Mouse (Mus musculus) limb, embryonic 13.5 days (tissue): ENCODE data around the gene Mob1b. TPM values are rescaled to one million over a fixed set of nuclear protein-coding genes. Genes with fewer than 3 reads are reported as not detected.
"Not testable (repeated sequence)": the region's sequence is repeated elsewhere in the genome, so short reads cannot be mapped to it uniquely, and the experiment has no call there.

Experiments used
- ATAC-seq: fragments of 200-750 bp; cut with Nextera tagmentation; 2 replicates; pipeline ENCODE4 v1.8.0; 2017; ENCODE audit warnings: low read depth, moderate number of reproducible peaks, moderate TSS enrichment; ENCODE audit not compliant: low FRiP score
- H3K27ac ChIP-seq: fragments of 300-500 bp; sonication (generic); 2 replicates; pipeline ENCODE4 v1.5.1; 2015; ENCODE audit warnings: inconsistent platforms, mild to moderate bottlenecking, moderate library complexity
- H3K27me3 ChIP-seq: fragments of 300-500 bp; sonication (generic); 2 replicates; pipeline ENCODE4 v1.6.1; 2015; ENCODE audit warnings: mild to moderate bottlenecking, inconsistent platforms
- H3K36me3 ChIP-seq: fragments of 300-500 bp; sonication (generic); 2 replicates; pipeline ENCODE4 v1.6.1; 2015; ENCODE audit warnings: inconsistent platforms, mild to moderate bottlenecking, moderate library complexity
- H3K4me1 ChIP-seq: fragments of 300-500 bp; sonication (generic); 2 replicates; pipeline ENCODE4 v1.6.1; 2015; ENCODE audit warnings: inconsistent platforms
- H3K4me2 ChIP-seq: fragments of 300-500 bp; sonication (generic); replicated peaks from 2 replicates; pipeline ENCODE4 v1.6.1; 2015; ENCODE audit warnings: inconsistent platforms, mild to moderate bottlenecking, moderate library complexity
- H3K4me3 ChIP-seq: fragments of 300-500 bp; sonication (generic); 2 replicates; pipeline ENCODE4 v1.5.1; 2015; ENCODE audit warnings: moderate library complexity, mild to moderate bottlenecking, inconsistent platforms
- H3K9ac ChIP-seq: fragments of 300-500 bp; sonication (generic); 2 replicates; pipeline ENCODE4 v1.6.1; 2015; ENCODE audit warnings: mild to moderate bottlenecking, inconsistent platforms
- H3K9me3 ChIP-seq: fragments of 300-500 bp; sonication (generic); 2 replicates; pipeline ENCODE4 v1.6.1; 2016; ENCODE audit warnings: inconsistent platforms
- WGBS: fragments of 180-500 bp; shearing (Covaris S2); methylation state at CpG from one replicate; pipeline ENCODE4 v1.1.7; 2015; 5-methylcytosine and 5-hydroxymethylcytosine counted together
- polyA plus RNA-seq: library from polyadenylated mRNA; unstranded; fragments of >200 nt; fragmentation: Nextera tagmentation; extraction: Ambion mirVana; gene quantifications from 2 replicates; pipeline ENCODE4 v1.2.1, GENCODE M21; 2015

Mob1b gene
- polyA plus RNA-seq, 1 experiment from 2014 or later, result 11.4 TPM

- Histone ChIP-seq H3K36me3 (no peaks in the 10 kb centered on the region), H3K27ac (peak overlapping the region; percentile 3; the same call in 1 of the 2 replicates), H3K9me3 (no peaks in the 10 kb centered on the region), H3K4me2 (peak overlapping the region; percentile 28), H3K27me3 (no peaks in the 10 kb centered on the region), H3K4me1 (peaks cover 13% of the 10 kb centered on the region), H3K4me3 (no peak overlapping the region), H3K9ac (no peak overlapping the region)
- WGBS, result 24% methylated on average over 10 of the region's 10 CpGs
- peak; percentile 62 for ATAC-seq
These were observed 8.9 kb upstream of the Mob1b start for GRCm38 (mm10) chr5:88711618-88712224.

GRCm38 (mm10) chr5:88712328-88712727, 8.3 kb upstream of the Mob1b start:
- ATAC-seq, result no peak
- Histone ChIP-seq H3K4me2 (no peak overlapping the region), H3K4me1 (peaks cover 13% of the 10 kb centered on the region), H3K4me3 (no peak overlapping the region), H3K36me3 (no peaks in the 10 kb centered on the region), H3K27ac (no peak overlapping the region), H3K9ac (no peak overlapping the region), H3K9me3 (no peaks in the 10 kb centered on the region), H3K27me3 (no peaks in the 10 kb centered on the region)
- WGBS, result 72% methylated on average over 6 of the region's 6 CpGs

GRCm38 (mm10) chr5:88716983-88717382, 3.7 kb upstream of the Mob1b start:
- Histone ChIP-seq H3K9me3 (no peaks in the 10 kb centered on the region), H3K27ac (no peak overlapping the region), H3K36me3 (no peaks in the 10 kb centered on the region), H3K9ac (no peak overlapping the region), H3K4me1 (peaks cover 9% of the 10 kb centered on the region), H3K4me3 (no peak overlapping the region), H3K27me3 (no peaks in the 10 kb centered on the region), H3K4me2 (no peak overlapping the region)
- ATAC-seq, result no peak
- WGBS, result 81% methylated on average over 2 of the region's 2 CpGs

GRCm38 (mm10) chr5:88721003-88721475, 384 bp downstream of the Mob1b start:
- H3K4me2 ChIP-seq, result peak overlapping the region; percentile 96
- under 1% methylated on average over 36 of the region's 38 CpGs for WGBS
- H3K4me3 ChIP-seq, result peak overlapping the region; percentile 99

GRCm38 (mm10) chr5:88721565-88722212, 1.0 kb downstream of the Mob1b start:
- Histone ChIP-seq H3K9me3 (no peaks in the 10 kb centered on the region), H3K9ac (peak overlapping the region; percentile 98), H3K27me3 (no peaks in the 10 kb centered on the region), H3K4me2 (peak overlapping the region; percentile 96), H3K36me3 (no peaks in the 10 kb centered on the region), H3K4me1 (peaks cover 22% of the 10 kb centered on the region), H3K27ac (peak overlapping the region; percentile 87), H3K4me3 (peak overlapping the region; percentile 99)
- WGBS, result 2% methylated on average over 31 of the region's 31 CpGs
- ATAC-seq, result peak; percentile 13; the same call in 1 of the 2 replicates

More at GRCm38 (mm10) chr5:88721003-88721475, 384 bp downstream of the Mob1b start:
- H3K27ac ChIP-seq, result peak overlapping the region; percentile 87
- H3K9me3 ChIP-seq, result no peaks in the 10 kb centered on the region
- H3K9ac ChIP-seq, result peak overlapping the region; percentile 98
- peak; percentile 71 for ATAC-seq
- no peaks in the 10 kb centered on the region for H3K27me3 ChIP-seq
- H3K36me3 ChIP-seq, result no peaks in the 10 kb centered on the region
- peaks cover 22% of the 10 kb centered on the region for H3K4me1 ChIP-seq

GRCm38 (mm10) chr5:88722213-88722600, 1.6 kb downstream of the Mob1b start:
- Histone ChIP-seq H3K9ac (peak overlapping the region; percentile 98), H3K9me3 (no peaks in the 10 kb centered on the region), H3K4me3 (peak overlapping the region; percentile 99), H3K36me3 (no peaks in the 10 kb centered on the region), H3K27me3 (no peaks in the 10 kb centered on the region), H3K4me2 (peak overlapping the region; percentile 96), H3K4me1 (peaks cover 22% of the 10 kb centered on the region), H3K27ac (no peak overlapping the region)
- no peak for ATAC-seq
- 26% methylated on average over 4 of the region's 4 CpGs for WGBS

- Histone ChIP-seq H3K4me1 (peaks cover 22% of the 10 kb centered on the region), H3K36me3 (0 out of 2 replicates have a peak, but pooled peaks cover 4% of the 10 kb centered on the region), H3K9me3 (no peaks in the 10 kb centered on the region), H3K4me3 (no peak overlapping the region), H3K27ac (no peak overlapping the region), H3K27me3 (no peaks in the 10 kb centered on the region), H3K9ac (no peak overlapping the region), H3K4me2 (no peak overlapping the region)
- WGBS, result 70% methylated on average over 3 of the region's 3 CpGs
- ATAC-seq, result no peak
These were observed 3.4 kb downstream of the Mob1b start for GRCm38 (mm10) chr5:88724030-88724429.

- no peak overlapping the region for H3K4me3 ChIP-seq
These were observed 7.0 kb downstream of the Mob1b start for GRCm38 (mm10) chr5:88727593-88728144.

GRCm38 (mm10) chr5:88734786-88735185, 14.1 kb downstream of the Mob1b start:
- Histone ChIP-seq H3K4me3 (no peak overlapping the region), H3K4me1 (no peaks in the 10 kb centered on the region)
- 88% methylated on average over 2 of the region's 2 CpGs for WGBS

More at GRCm38 (mm10) chr5:88727593-88728144, 7.0 kb downstream of the Mob1b start:
- Histone ChIP-seq H3K27me3 (no peaks in the 10 kb centered on the region), H3K9me3 (no peaks in the 10 kb centered on the region), H3K27ac (no peak overlapping the region), H3K4me2 (no peak overlapping the region), H3K36me3 (0 out of 2 replicates have a peak, but pooled peaks cover 4% of the 10 kb centered on the region), H3K9ac (no peak overlapping the region), H3K4me1 (peaks cover 7% of the 10 kb centered on the region)
- no peak for ATAC-seq
- WGBS, result 70% methylated on average over 3 of the region's 3 CpGs

GRCm38 (mm10) chr5:88741065-88741464, 20.4 kb downstream of the Mob1b start:
- not testable (repeated sequence) for H3K4me1 ChIP-seq, H3K27ac ChIP-seq, H3K27me3 ChIP-seq, H3K4me2 ChIP-seq, H3K9me3 ChIP-seq, ATAC-seq, H3K4me3 ChIP-seq, H3K9ac ChIP-seq
- 96% methylated on average over 1 of the region's 1 CpGs for WGBS
- peaks cover 18% of the 10 kb centered on the region for H3K36me3 ChIP-seq

More at GRCm38 (mm10) chr5:88734786-88735185, 14.1 kb downstream of the Mob1b start:
- H3K9me3 ChIP-seq, result no peaks in the 10 kb centered on the region
- no peak overlapping the region for H3K4me2 ChIP-seq
- H3K27ac ChIP-seq, result no peak overlapping the region
- 0 out of 2 replicates have a peak, but pooled peaks cover 3% of the 10 kb centered on the region for H3K36me3 ChIP-seq
- no peak overlapping the region for H3K9ac ChIP-seq
- no peak for ATAC-seq
- no peaks in the 10 kb centered on the region for H3K27me3 ChIP-seq

- H3K4me2 ChIP-seq, result no peak overlapping the region
- no peak overlapping the region for H3K4me3 ChIP-seq
- ATAC-seq, result no peak
- H3K36me3 ChIP-seq, result peaks cover 18% of the 10 kb centered on the region
- H3K27me3 ChIP-seq, result no peaks in the 10 kb centered on the region
- 73% methylated on average over 1 of the region's 1 CpGs for WGBS
- no peak overlapping the region for H3K27ac ChIP-seq
- H3K9ac ChIP-seq, result no peak overlapping the region
- no peaks in the 10 kb centered on the region for H3K4me1 ChIP-seq
- no peaks in the 10 kb centered on the region for H3K9me3 ChIP-seq
These were observed 27.1 kb downstream of the Mob1b start for GRCm38 (mm10) chr5:88747774-88748173.

GRCm38 (mm10) chr5:88753199-88753598, 32.5 kb downstream of the Mob1b start:
- H3K36me3 ChIP-seq, result peaks cover 14% of the 10 kb centered on the region; the same call in 1 of the 2 replicates
- H3K4me2 ChIP-seq, result no peak overlapping the region
- H3K27me3 ChIP-seq, result no peaks in the 10 kb centered on the region
- no peak overlapping the region for H3K9ac ChIP-seq
- no peak overlapping the region for H3K4me3 ChIP-seq
- WGBS, result 95% methylated on average over 4 of the region's 4 CpGs
- no peaks in the 10 kb centered on the region for H3K4me1 ChIP-seq
- H3K27ac ChIP-seq, result no peak overlapping the region
- no peak for ATAC-seq
- H3K9me3 ChIP-seq, result no peaks in the 10 kb centered on the region
